Mouse (Mus musculus) olfactory bulb, adult 2 months (tissue): ENCODE results near the gene Adora1. TPM values are rescaled to one million over a fixed set of nuclear protein-coding genes. Genes with fewer than 3 reads are reported as not detected.

Experiments used
- H3K27ac ChIP-seq: fragments of 200-500 bp; 2 replicates; pipeline ENCODE4 v1.5.1; 2012; ENCODE audit warnings: low read depth, low read length; ENCODE audit not compliant: insufficient read depth
- H3K4me1 ChIP-seq: fragments of 200-500 bp; 2 replicates; pipeline ENCODE4 v1.6.1; 2012; ENCODE audit warnings: low read length; ENCODE audit not compliant: control insufficient read depth, insufficient read depth
- H3K4me3 ChIP-seq: fragments of 200-500 bp; 2 replicates; pipeline ENCODE4 v1.5.1; 2012; ENCODE audit warnings: mild to moderate bottlenecking, low read depth, low read length, moderate library complexity; ENCODE audit not compliant: insufficient read depth
- CTCF ChIP-seq: fragments of 200-500 bp; IDR thresholded peaks from 2 replicates; pipeline ENCODE4 v1.5.1; 2012; ENCODE audit warnings: low read depth, mild to moderate bottlenecking, low read length, moderate library complexity; ENCODE audit not compliant: insufficient read depth
- POLR2A ChIP-seq: fragments of 200-500 bp; IDR thresholded peaks from 2 replicates; pipeline ENCODE4 v1.6.1; 2012; ENCODE audit warnings: mild to moderate bottlenecking, low read depth, low read length, moderate library complexity; ENCODE audit not compliant: insufficient read depth
- WGBS: fragments of 180-500 bp; shearing (Covaris S2); methylation state at CpG from one replicate; pipeline ENCODE4 v1.1.7; 2018; 5-methylcytosine and 5-hydroxymethylcytosine counted together
- polyA plus RNA-seq: library from polyadenylated mRNA; stranded (reverse); fragments of >200 nt; gene quantifications from 2 replicates; pipeline ENCODE4 v1.2.4, GENCODE M21; 2012; ENCODE audit warnings: low replicate concordance; ENCODE audit not compliant: missing spikeins, insufficient read depth, insufficient read length

Adora1 gene
- polyA plus RNA-seq, 1 experiment, result not detected

DNA sequence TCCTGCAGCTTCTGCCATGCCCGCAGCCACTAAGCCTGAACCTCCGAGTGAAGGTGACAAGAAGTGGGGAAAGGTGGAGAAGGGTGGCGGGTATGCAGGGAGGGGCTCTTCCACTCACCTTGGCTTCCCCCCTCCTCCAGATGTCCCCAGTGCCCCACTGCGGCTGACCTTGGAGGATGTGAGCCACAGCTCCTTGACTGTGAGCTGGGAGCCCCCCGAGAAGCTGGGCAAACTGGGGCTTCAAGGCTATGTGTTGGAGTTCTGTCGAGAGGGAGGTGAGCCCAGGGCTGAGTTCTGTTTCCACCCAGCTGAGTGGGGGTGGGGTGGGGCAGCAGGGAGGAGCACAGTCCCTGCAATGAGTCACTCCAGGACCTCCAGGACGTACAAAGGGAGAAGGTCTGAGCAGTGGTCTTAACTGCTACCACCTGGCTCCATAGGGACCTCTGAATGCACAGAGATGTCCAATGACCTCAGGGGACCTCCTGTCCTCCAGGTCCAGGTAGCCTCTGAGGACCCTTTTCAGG lies 41.5 kb downstream of the Adora1 start:
- WGBS, result 72% methylated on average over 7 of the region's 7 CpGs
- Histone ChIP-seq H3K27ac (no peak overlapping the region), H3K4me3 (no peak overlapping the region), H3K4me1 (peaks cover 66% of the 10 kb centered on the region)
- TF ChIP-seq CTCF (no peak), POLR2A (no peak)

DNA sequence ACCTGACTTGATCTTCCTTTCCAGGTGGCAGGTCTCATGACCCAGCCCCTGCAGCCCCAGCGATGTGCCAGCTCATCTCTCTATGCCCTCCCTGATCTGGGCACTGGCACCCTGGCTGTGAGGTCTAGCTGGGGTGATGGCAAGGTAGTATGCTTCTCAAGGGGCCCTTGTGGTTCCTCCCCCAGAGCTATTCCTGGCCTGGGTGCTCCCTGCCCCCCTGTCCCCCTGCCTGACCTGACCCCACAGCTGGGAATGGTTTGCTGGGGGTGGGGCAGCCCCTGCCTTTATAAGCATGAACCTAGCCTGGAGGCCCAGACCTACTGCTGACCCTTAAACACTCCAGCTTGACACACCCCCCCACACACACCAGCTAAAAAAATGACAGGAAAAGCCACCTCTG lies 42.1 kb downstream of the Adora1 start, which contains the start of gene Mybph:
Gene Mybph, plus strand, starts transcription at position 323 of the 400 bp plus-strand sequence.
- TF ChIP-seq CTCF (no peak), POLR2A (no peak)
- Histone ChIP-seq H3K27ac (no peak within 1 kb of the TSS), H3K4me3 (no peak within 1 kb of the TSS), H3K4me1 (peaks cover 66% of the 10 kb centered on the region)
- 85% methylated on average over 1 of the region's 1 CpGs for WGBS

- TF ChIP-seq POLR2A (no peak), CTCF (no peak)
- WGBS, result 56% methylated on average over 4 of the region's 4 CpGs
- Histone ChIP-seq H3K27ac (no peak overlapping the region), H3K4me3 (no peak overlapping the region), H3K4me1 (peaks cover 56% of the 10 kb centered on the region)
Observed at GRCm38 (mm10) chr1:134192024-134192423, 43.2 kb downstream of the Adora1 start.

- WGBS, result 68% methylated on average over 5 of the region's 5 CpGs
- no peak for TF ChIP-seq POLR2A
- no peak for TF ChIP-seq CTCF
- Histone ChIP-seq H3K27ac (no peak overlapping the region), H3K4me1 (peaks cover 49% of the 10 kb centered on the region), H3K4me3 (no peak overlapping the region)
Observed at GRCm38 (mm10) chr1:134191192-134191591, 44.0 kb downstream of the Adora1 start.

DNA sequence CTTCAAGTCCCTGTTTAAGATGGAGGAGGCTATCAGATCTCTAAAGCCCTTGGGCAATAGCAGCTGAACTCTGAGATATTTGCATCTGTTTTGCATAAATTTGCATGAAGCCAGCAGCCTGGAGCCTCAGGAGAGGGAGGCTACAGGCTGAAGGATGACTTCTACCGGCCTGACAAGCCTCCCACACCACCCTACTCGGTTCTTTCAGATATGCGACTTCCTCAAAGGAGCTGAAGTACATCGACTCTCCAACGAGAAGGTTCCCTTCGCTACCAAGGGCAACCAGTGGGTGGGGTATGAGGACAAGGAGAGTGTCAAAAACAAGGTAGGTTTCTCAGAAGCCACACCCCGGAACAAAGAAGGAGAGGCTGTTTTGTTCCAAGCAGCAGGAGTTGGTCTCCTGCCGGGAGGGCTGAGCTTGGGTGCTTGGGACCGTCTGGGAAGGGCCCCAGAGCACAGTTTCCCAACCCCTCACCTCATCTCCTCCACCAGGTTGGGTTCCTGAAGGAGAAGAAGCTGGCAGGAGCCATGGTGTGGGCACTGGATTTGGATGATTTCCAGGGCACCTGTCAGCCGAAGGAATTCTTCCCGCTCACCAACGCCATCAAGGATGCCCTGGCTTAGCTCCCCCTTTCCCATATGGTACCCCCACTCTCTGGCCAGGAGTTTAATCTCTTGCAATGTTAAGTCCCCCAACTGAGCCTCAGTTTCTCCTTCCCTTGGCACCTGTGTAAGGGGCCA lies 46.1 kb downstream of the Adora1 start:
- Histone ChIP-seq H3K4me3 (no peak overlapping the region), H3K4me1 (peaks cover 31% of the 10 kb centered on the region), H3K27ac (no peak overlapping the region)
- WGBS, result 36% methylated on average over 12 of the region's 12 CpGs
- no peak for TF ChIP-seq CTCF
- no peak for TF ChIP-seq POLR2A

GRCm38 (mm10) chr1:134188217-134188616 lies 47.0 kb downstream of the Adora1 start:
- WGBS, result 92% methylated on average over 5 of the region's 5 CpGs
- no peak for TF ChIP-seq CTCF
- TF ChIP-seq POLR2A, result no peak
- H3K4me3 ChIP-seq, result no peak overlapping the region
- H3K27ac ChIP-seq, result no peak overlapping the region
- peaks cover 22% of the 10 kb centered on the region for H3K4me1 ChIP-seq

GRCm38 (mm10) chr1:134184089-134184488 lies 51.1 kb downstream of the Adora1 start:
- WGBS, result 91% methylated on average over 4 of the region's 4 CpGs
- no peak overlapping the region for H3K27ac ChIP-seq
- H3K4me3 ChIP-seq, result no peak overlapping the region
- TF ChIP-seq CTCF (no peak), POLR2A (no peak)
- peaks cover 11% of the 10 kb centered on the region for H3K4me1 ChIP-seq

DNA sequence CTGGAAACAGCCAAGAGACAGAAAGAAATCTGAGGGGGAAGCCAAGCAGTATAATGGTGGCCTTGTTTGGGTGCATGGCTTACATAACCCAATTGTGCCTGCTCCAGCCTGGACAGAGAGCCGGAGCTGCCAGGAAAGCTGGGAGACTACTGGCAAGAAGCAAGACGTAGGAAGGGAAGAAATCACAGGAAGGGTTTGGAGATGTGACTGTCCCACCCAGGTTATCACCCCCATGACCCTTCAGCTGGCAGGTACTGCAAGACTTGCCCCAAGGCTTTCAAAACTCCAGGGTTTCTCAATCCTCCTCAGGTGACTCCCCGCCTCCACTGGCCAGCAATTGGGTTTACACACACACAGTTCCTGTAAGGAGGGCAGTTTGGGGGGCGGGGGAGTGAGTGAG lies 53.2 kb downstream of the Adora1 start, which contains the start of gene Chil1:
Gene Chil1, plus strand, starts transcription at position 152 of the 400 bp plus-strand sequence.
- 57% methylated on average over 4 of the region's 4 CpGs for WGBS
- Histone ChIP-seq H3K27ac (peak within 1 kb of the TSS; percentile 35), H3K4me1 (peaks cover 6% of the 10 kb centered on the region), H3K4me3 (no peak within 1 kb of the TSS)
- no peak for TF ChIP-seq POLR2A
- TF ChIP-seq CTCF, result no peak

- WGBS, result 96% methylated on average over 5 of the region's 5 CpGs
- TF ChIP-seq POLR2A (no peak), CTCF (no peak)
Observed at GRCm38 (mm10) chr1:134177976-134178375, 57.3 kb downstream of the Adora1 start.

GRCm38 (mm10) chr1:134173081-134173480 lies 62.1 kb downstream of the Adora1 start:
- 74% methylated on average over 7 of the region's 7 CpGs for WGBS
- TF ChIP-seq CTCF (no peak), POLR2A (no peak)
- H3K4me3 ChIP-seq, result no peak overlapping the region
- peaks cover 2% of the 10 kb centered on the region; the same call in 1 of the 2 replicates for H3K4me1 ChIP-seq
- H3K27ac ChIP-seq, result no peak overlapping the region

More at GRCm38 (mm10) chr1:134177976-134178375, 57.3 kb downstream of the Adora1 start:
- Histone ChIP-seq H3K27ac (no peak overlapping the region), H3K4me1 (peaks cover 6% of the 10 kb centered on the region), H3K4me3 (no peak overlapping the region)
